Mouse (Mus musculus) retina, postnatal 1 day (tissue): ENCODE results near the gene Ski.

Experiments
- DNase-seq: peaks from one replicate; pipeline ENCODE4 v3.0.0-alpha.2; 2012

Gene Ski

DNA sequence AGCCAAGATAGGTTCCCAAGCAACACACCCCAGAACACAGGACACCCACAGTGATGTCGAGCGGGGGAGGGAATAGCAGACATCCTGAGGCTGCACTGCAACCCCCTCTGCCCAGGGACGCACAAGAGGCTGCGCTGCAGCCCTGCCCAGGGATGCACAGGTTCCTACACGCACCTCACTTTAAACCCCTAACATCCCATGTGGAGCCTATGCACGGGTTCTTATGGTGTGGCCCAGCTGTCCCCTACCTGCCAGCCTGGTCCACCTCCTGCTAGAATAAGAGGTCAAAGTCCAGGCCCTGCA lies 8.7 kb downstream of the Ski start:
- no peak for DNase-seq

DNA sequence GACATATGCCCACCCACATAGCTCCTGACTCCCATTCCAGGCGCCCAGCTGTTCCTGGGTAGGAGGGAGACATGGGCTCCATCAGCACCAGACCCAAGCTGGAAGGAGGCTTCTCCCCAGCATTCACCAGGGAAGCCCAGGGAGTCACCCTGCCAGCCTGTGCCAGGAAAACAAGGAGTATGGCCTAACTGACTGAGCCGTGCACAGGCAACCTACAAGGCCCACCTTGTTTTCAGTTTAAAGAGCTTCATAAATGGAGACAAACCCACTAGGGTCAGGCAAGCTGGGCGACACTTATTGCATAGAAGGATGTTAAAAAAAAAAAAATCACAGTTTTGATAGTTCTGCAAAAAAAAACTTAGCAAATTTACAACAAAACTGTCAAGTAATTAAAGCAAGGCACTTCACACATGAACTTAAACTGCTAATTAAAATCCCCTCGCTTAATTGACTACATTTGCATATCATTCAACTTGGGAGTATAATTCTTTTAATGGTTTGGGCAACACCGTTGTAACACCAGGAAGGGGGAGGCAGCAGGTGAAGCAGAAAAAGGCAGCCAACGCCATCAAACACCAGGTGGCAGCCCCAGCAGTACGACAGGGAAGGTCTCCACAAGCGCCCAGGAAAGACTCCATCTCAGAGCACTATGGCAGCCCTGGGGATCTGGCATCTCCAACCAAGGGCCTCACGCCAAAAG lies 9.2 kb downstream of the Ski start:
- peak; percentile 78 for DNase-seq

DNA sequence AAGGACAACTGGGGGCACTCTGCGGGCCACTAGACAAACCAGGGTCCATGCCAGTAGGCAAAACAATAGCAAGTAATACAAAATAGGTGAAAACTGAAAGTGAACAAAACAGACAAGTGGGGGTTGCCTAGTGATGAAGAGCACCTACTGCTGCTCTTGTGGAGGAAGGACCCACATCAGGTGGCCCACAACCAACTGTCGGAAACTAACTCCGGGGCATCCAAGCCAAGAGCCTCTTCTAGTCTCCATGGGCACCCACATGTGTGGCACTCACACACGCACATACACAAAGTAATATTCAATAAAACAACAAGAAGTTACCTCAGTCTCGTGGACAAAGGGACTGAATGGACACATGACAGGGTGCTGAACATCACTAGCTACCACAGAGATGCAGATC lies 12.9 kb downstream of the Ski start:
- DNase-seq = no peak

DNA sequence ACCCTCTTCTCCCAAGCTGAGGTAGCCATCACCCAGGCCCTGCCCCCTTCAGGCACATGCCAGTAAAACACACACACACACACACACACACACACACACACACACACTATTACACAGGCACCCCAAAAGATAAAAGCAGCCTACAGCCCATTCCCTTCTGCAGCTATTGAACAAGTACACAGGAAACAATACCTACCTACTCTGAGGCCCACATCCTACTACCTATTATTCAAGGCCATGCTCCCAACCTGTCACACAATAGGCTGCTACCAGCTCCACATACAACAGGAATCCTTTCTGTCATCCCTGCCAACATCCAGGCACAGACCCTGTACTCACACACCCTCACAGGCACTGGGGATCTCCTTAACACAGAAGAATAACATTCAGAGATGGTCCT lies 13.3 kb downstream of the Ski start:
- no peak for DNase-seq

DNA sequence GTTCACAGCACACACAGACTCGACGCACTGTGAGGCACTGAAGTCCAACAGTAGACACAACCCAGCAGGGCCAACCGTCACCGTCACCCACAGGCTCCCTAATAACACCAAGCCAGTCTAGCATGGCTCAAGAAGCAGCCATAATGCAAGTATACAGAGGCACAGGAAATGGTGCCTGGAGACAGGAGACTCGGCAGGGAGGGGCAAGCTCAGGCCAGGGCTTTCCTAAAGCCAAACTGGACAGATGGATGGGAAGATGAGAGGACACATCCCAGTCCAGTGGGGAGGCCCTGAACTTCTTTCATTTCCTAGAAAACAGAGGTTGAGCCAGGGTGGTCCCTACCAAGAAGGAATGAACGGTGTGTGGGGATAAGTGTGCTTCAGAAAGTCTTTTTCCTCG lies 13.8 kb downstream of the Ski start:
- DNase-seq = no peak

GRCm38 (mm10) chr4:155207841-155208240 lies 14.6 kb downstream of the Ski start:
- no peak for DNase-seq

DNA sequence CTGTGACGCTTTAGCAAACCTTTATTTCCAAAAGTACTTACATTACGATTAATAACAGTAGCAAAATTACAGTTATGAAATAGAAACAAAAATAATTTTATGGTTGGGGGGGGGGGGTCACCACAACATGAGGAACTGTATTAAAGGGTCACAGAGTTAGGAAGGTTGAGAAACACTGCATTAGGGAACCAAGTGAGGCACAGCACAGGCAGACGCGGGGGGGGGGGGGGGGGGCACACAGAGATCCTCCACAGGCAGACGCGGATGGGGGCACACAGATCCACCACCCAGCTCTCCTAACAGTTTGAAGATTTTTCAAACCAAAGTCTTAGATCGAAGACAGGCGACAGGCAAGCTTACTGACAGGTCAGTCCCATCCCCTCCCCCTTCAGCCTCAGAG lies 15.9 kb downstream of the Ski start:
- DNase-seq = no peak

- no peak for DNase-seq
Measured at GRCm38 (mm10) chr4:155205919-155206318, 16.5 kb downstream of the Ski start.

DNA sequence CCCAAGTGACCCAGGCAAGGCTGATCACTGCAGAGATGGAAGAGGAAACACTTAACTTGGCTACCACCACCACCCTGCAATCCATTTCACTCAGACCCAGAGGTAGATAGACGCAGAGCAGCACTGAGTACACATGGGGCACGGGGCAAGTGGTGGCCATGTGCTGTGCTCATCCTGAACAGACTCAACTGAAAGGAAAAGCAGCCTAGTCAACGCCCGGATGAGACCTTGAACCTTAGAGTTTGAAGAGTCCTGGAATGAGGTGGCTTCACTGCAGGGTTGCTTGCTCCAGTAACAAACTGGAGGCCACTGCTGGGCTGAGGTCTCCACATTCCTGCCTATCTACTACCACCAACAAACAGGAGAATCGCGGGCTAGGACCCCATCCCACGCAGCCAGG lies 20.6 kb downstream of the Ski start:
- no peak for DNase-seq

GRCm38 (mm10) chr4:155200861-155201390 lies 21.5 kb downstream of the Ski start:
- no peak for DNase-seq

GRCm38 (mm10) chr4:155197726-155198125 lies 24.7 kb downstream of the Ski start:
- no peak for DNase-seq

GRCm38 (mm10) chr4:155195204-155195603 lies 27.2 kb downstream of the Ski start:
- no peak for DNase-seq

DNA sequence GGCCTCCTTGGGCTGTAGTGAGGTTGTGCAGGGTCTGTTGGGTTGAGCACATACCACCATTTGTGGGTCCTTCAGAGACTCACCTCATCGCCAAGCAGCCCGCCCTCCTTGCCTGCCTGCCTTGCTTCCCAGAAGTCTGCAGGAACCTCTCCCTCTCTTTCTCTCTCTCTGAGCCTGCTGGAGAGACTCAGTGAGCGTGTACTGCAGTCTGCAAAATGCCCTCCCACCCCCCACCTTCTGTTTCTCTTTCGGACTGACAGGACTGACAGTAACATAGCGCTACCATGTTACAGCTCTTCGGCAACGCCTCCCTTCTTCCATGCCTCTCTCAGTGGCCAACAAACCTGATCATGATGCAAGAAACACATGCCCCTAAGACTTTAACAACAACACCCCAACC lies 32.1 kb downstream of the Ski start:
- no peak for DNase-seq

DNA sequence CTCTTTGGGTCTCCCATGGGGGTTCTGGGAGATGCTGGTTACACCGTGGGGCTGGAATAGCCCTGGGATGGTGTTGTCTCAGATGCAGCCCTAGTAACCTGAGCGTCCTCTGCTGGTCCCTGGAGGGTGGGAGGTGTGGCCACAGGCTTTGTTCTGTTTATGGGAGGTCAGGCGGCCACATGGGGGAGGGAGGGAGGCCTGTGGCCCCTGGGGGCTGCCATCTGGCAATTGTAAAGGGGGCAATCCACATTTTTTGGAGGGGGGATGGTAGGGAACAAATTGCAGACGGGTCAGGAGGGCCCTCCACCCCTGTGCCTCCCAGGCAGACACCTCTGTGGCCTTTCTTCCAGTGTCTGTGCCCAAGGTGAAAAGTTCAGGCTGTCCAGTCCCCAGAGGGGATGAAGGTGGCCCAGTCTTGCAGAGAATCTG lies 32.7 kb downstream of the Ski start:
- DNase-seq = peak; percentile 84

DNA sequence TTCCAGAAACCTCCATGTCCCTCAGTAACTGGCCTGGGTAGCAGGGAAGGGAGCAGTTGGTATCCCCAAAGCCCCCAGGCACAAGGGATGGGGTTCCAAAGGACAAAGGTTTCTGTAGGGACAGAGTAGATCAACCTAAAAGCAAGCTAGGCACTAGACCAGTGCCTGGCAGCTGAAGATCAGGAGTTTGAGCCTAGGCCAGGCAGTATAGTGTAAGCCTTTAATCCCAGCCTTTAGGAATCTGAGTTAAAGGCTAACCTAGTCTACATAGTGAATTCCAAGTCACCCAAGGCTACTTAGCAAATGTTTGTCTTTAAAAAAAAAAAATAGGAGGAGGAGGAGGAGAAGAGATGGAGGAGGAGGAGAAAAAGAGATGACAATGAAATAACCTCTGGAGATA lies 33.6 kb downstream of the Ski start:
- DNase-seq = no peak

DNA sequence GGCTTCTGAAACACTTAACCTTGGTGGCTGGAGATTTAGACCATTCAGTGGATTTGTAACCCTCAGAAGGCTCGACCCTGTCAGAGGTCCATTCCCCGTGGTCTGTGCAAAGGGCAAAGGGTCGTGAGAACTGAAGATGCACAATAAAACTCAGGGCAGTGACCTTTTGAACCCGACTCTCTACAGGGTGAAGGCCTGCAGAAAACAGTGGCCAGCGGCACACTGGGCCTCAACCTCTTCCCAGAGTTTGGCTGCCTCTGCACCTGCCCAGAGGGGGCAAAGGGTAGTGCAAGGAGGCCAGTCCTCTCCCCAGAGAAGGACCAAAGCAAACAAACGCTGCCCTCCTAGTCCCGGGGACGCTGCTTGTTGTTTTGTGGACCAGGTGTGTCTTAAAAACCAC lies 34.1 kb downstream of the Ski start:
- peak; percentile 28 for DNase-seq

DNA sequence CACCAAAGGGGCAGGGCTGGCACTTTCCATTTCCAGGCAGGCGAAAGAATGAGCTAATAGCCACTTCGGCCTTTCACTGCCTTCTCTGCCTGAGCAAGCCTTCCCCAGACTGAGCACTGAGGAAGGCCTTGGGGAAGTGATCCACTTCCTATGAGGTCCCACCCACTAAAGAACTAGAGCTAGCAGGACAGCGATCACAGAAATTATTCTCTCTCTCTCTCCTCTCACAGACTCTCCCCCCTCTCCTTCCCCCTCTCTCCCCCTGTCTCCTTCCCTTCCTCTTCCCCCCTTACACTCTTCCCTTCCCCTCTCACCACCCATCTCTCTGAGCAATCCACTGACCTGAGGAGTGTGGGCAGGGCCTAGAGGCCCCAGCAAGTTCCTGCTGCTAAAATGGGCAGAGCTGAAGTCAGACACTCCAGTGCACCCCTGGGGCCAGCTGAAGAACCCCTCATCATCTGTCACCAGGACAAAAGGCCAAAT lies 35.2 kb downstream of the Ski start:
- DNase-seq = peak; percentile 39

DNA sequence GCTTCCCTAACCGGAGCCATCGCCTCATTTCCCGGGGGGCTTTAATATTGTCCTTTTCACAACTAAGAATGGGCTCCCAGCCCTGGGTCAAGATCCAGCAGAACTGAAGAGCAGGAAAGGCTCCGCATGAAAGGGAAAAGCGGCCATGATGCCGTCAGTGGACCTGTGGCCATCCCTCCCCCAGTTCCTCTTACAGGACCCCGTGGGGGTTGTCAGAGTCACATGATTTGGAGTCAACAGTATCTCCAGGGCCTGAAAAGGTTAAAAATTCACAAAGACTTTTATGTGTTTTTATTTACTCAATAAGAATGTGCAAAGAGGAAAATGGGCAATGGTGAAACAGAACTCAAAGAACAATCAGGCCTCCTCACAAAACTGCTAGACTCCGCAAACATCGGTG lies 36.5 kb downstream of the Ski start:
- no peak for DNase-seq

DNA sequence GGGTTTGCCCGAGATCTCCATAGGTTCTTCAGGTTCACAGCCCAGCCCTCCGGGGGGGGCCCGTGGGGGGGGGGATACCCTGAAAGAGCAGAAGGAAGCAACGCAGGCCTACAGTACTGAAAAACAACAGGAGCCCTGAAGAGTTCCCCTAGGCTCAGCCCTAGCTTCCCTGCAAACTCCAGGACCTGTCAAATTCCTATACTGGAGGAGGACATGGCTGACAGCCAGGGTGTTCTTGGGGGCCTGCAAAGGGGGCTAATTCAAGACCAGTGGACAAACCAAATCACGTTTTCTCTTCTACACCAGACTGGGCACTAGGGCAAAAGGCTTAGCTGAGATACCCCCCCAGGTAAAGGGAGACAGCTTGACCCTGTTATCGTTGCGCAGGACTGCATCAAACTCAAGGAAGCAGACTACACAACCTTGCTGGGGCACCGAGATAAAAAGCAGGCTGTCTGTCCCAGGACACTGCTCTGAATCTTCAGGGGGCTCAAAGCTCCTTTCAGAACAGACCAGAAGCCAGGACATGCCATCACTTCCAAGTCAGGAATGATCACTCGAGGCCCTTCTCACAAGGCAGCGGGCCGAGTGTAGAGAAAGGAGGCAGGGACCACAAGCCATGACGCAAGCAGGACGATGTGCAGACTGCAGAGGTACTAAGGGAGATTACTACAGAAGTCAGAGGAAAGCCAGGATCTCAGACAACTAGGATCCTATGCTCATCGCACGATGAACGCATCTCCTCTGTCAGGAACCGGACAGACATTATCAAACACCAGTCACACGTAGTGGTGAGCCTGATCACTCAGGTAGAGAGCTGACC lies 37.9 kb downstream of the Ski start:
- no peak for DNase-seq

GRCm38 (mm10) chr4:155183201-155183600 lies 39.2 kb downstream of the Ski start:
- no peak for DNase-seq

DNA sequence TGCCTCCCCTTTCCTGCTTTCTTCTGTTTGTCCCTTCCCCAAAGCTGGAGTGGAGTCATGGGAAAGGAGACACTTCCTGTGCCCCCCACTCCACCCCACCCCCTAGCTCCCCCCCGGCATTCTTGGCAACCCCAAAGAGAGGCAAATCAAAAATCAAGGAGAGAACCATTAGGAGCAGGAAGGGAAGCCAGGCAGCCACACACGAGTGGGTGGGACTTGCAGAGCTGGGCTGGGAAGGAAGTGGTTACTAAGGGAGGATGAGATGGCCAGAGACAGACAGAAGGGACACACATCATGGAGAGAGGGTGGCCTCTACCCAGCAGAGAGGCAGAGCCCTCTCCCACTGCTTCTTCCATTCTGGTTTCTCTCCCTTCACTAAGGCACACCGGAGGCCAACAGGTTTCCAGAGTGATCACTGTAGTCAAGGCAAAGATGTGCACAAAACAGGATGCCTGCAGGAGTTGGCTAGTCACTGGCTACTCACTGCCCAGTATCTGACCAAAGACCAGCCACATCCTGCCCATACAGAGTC lies 43.3 kb downstream of the Ski start:
- DNase-seq = peak; percentile 30

GRCm38 (mm10) chr4:155178274-155178673 lies 44.1 kb downstream of the Ski start:
- peak; percentile 93 for DNase-seq

DNA sequence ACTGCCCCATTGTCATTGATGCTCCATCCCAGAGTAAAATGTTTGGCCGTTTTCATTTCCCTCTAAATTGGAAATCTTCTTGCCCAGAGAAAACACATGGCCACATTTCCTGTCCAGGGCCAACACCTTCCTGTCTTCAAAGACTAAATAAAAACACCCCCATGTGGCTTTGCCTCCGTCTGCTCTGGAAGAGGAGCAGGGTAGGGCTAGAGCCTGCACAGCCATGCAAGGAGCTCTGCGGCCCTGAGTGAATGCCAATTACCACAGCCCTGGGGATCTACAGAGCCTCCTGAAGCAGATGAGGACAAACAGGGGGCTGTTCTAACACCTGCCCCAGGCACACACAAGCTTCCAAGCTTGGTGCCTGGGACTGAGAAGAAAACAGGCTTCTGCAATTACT lies 46.2 kb downstream of the Ski start:
- no peak for DNase-seq
